Mouse (Mus musculus): ENCODE results near the gene Tbc1d12. TPM values are rescaled to one million over a fixed set of nuclear protein-coding genes. Genes with fewer than 3 reads are reported as not detected.
"Not testable (repeated sequence)": the region's sequence is repeated elsewhere in the genome, so short reads cannot be mapped to it uniquely, and the experiment has no call there.

The Tbc1d12 gene
- total RNA-seq (2021) = 10 to 100 TPM; 11.0 to 11.7 TPM
- long read RNA-seq, full-length matches to known transcripts = 7 of 10 reads
- long read RNA-seq, partial matches to known transcripts = 0 of 10 reads
- long read RNA-seq, other reads (novel, unspliced or antisense) = 3 of 10 reads

GRCm38 (mm10) chr19:38836438-38837170 lies at the start of gene Tbc1d12:
Gene Tbc1d12 (plus strand): TSS chr19:38836579.
- DNase-seq (ENCODE audit: low spot score in 2 of 2) = peak; percentile 83 to 87

GRCm38 (mm10) chr19:38787756-38788155 lies 48.6 kb upstream of the Tbc1d12 start:
- DNase-seq (ENCODE audit: low spot score in 2 of 2) = peak in 1 of 2 experiments; percentile 41

GRCm38 (mm10) chr19:38793563-38794045 lies 42.8 kb upstream of the Tbc1d12 start:
- DNase-seq (ENCODE audit: low spot score in 2 of 2) = peak in 1 of 2 experiments; percentile 10

- DNase-seq (ENCODE audit: low spot score in 2 of 2) = no peak
Observed at GRCm38 (mm10) chr19:38796546-38796945, 39.8 kb upstream of the Tbc1d12 start.

- peak; percentile 60 to 86 for DNase-seq (ENCODE audit: low spot score in 2 of 2)
Observed at GRCm38 (mm10) chr19:38798291-38798690, 38.1 kb upstream of the Tbc1d12 start.

- DNase-seq (ENCODE audit: low spot score in 2 of 2) = peak in 1 of 2 experiments; percentile 23
Observed at GRCm38 (mm10) chr19:38798801-38799200, 37.6 kb upstream of the Tbc1d12 start.

GRCm38 (mm10) chr19:38818191-38818590 lies 18.2 kb upstream of the Tbc1d12 start:
- DNase-seq (ENCODE audit: low spot score in 2 of 2) = no peak

- DNase-seq (ENCODE audit: low spot score in 2 of 2) = peak; percentile 89 to 96
Observed at GRCm38 (mm10) chr19:38818766-38819426, 17.5 kb upstream of the Tbc1d12 start, which contains the start of gene Noc3l. Gene Noc3l (minus strand): TSS chr19:38819237.

- no peak for DNase-seq (ENCODE audit: low spot score in 2 of 2)
Observed at GRCm38 (mm10) chr19:38819427-38819802, 17.0 kb upstream of the Tbc1d12 start.

- DNase-seq (ENCODE audit: low spot score in 2 of 2) = no peak
Observed at GRCm38 (mm10) chr19:38820186-38820804, 16.1 kb upstream of the Tbc1d12 start.

GRCm38 (mm10) chr19:38833224-38833623 lies 3.2 kb upstream of the Tbc1d12 start:
- no peak for DNase-seq (ENCODE audit: low spot score in 2 of 2)

GRCm38 (mm10) chr19:38836084-38836437 lies 318 bp upstream of the Tbc1d12 start:
- no peak for DNase-seq (ENCODE audit: low spot score in 2 of 2)

GRCm38 (mm10) chr19:38837171-38837641 lies 827 bp downstream of the Tbc1d12 start:
- peak in 1 of 2 experiments; percentile 20 for DNase-seq (ENCODE audit: low spot score in 2 of 2)

- DNase-seq (ENCODE audit: low spot score in 2 of 2) = peak in 1 of 2 experiments; percentile 9
Observed at GRCm38 (mm10) chr19:38844817-38845216, 8.4 kb downstream of the Tbc1d12 start.

GRCm38 (mm10) chr19:38846373-38846772 lies 10.0 kb downstream of the Tbc1d12 start:
- no peak for DNase-seq (ENCODE audit: low spot score in 2 of 2)

- no peak for DNase-seq (ENCODE audit: low spot score in 2 of 2)
Observed at GRCm38 (mm10) chr19:38858224-38858623, 21.8 kb downstream of the Tbc1d12 start.

- no peak for DNase-seq (ENCODE audit: low spot score in 2 of 2)
Observed at GRCm38 (mm10) chr19:38862523-38862922, 26.1 kb downstream of the Tbc1d12 start.

GRCm38 (mm10) chr19:38874825-38875224 lies 38.4 kb downstream of the Tbc1d12 start:
- not testable (repeated sequence) for DNase-seq (ENCODE audit: low spot score in 2 of 2)

- no peak for DNase-seq (ENCODE audit: low spot score in 2 of 2)
Observed at GRCm38 (mm10) chr19:38880300-38880699, 43.9 kb downstream of the Tbc1d12 start.

- no peak for DNase-seq (ENCODE audit: low spot score in 2 of 2)
Observed at GRCm38 (mm10) chr19:38901146-38902135, 65.1 kb downstream of the Tbc1d12 start.
